Mouse (Mus musculus) urinary bladder, adult 2 months (tissue): ENCODE measurements around the gene Atp6v0a1. TPM values are rescaled to one million over a fixed set of nuclear protein-coding genes. Genes with fewer than 3 reads are reported as not detected.
A peak's percentile ranks its signal among the peaks of the same experiment; 100 is the strongest.

Source experiments
- DNase-seq: peaks from one replicate; pipeline ENCODE4 v3.0.0; 2022; ENCODE audit warnings: low spot score
- polyA plus RNA-seq: library from polyadenylated mRNA; depleted of rRNA; stranded (reverse); fragments of >200 nt; gene quantifications from 2 replicates; pipeline ENCODE4 v1.2.3, GENCODE M21; 2012

Atp6v0a1 gene
- polyA plus RNA-seq, 1 experiment = 66.9 TPM

GRCm38 (mm10) chr11:101061049-101061448 is 51.8 kb downstream of the Atp6v0a1 start:
- DNase-seq = no peak

- DNase-seq = no peak
These were observed 53.1 kb downstream of the Atp6v0a1 start for GRCm38 (mm10) chr11:101062165-101062884.

GRCm38 (mm10) chr11:101062971-101063675 is 53.9 kb downstream of the Atp6v0a1 start:
- DNase-seq = no peak

- no peak for DNase-seq
These were observed 54.5 kb downstream of the Atp6v0a1 start for GRCm38 (mm10) chr11:101063676-101064327.

GRCm38 (mm10) chr11:101064462-101064861 is 55.2 kb downstream of the Atp6v0a1 start:
- no peak for DNase-seq

GRCm38 (mm10) chr11:101065002-101065401 is 55.8 kb downstream of the Atp6v0a1 start:
- DNase-seq = no peak

GRCm38 (mm10) chr11:101066549-101067412 is 57.5 kb downstream of the Atp6v0a1 start:
- peak; percentile 72 for DNase-seq

GRCm38 (mm10) chr11:101069391-101070188 is 60.3 kb downstream of the Atp6v0a1 start, which contains the start of gene Naglu:
Gene Naglu (plus strand): TSS chr11:101070012.
- DNase-seq = peak; percentile 93

- DNase-seq = no peak
These were observed 60.9 kb downstream of the Atp6v0a1 start for GRCm38 (mm10) chr11:101070189-101070527.

GRCm38 (mm10) chr11:101070987-101071386 is 61.7 kb downstream of the Atp6v0a1 start:
- no peak for DNase-seq

- no peak for DNase-seq
These were observed 62.7 kb downstream of the Atp6v0a1 start for GRCm38 (mm10) chr11:101071810-101072428.

GRCm38 (mm10) chr11:101078121-101078520 is 68.9 kb downstream of the Atp6v0a1 start, which contains the start of gene Hsd17b1:
Gene Hsd17b1 (plus strand): TSS chr11:101078411.
- no peak for DNase-seq

- DNase-seq = no peak
These were observed 70.5 kb downstream of the Atp6v0a1 start for GRCm38 (mm10) chr11:101079746-101080145.

GRCm38 (mm10) chr11:101080421-101080820 is 71.2 kb downstream of the Atp6v0a1 start:
- DNase-seq = no peak

- no peak for DNase-seq
These were observed 72.4 kb downstream of the Atp6v0a1 start for GRCm38 (mm10) chr11:101081659-101082058.

GRCm38 (mm10) chr11:101082208-101083082 is 73.2 kb downstream of the Atp6v0a1 start, which contains the start of gene Coasy:
Gene Coasy (plus strand): TSS chr11:101082565.
- peak; percentile 63 for DNase-seq

- no peak for DNase-seq
These were observed 73.9 kb downstream of the Atp6v0a1 start for GRCm38 (mm10) chr11:101083083-101083697.

- no peak for DNase-seq
These were observed 75.0 kb downstream of the Atp6v0a1 start for GRCm38 (mm10) chr11:101084246-101084645.

GRCm38 (mm10) chr11:101084811-101085210 is 75.6 kb downstream of the Atp6v0a1 start:
- DNase-seq = no peak
